Comparison of ENCODE assay signal across 14 mouse cellular contexts in the genomic region with DNA sequence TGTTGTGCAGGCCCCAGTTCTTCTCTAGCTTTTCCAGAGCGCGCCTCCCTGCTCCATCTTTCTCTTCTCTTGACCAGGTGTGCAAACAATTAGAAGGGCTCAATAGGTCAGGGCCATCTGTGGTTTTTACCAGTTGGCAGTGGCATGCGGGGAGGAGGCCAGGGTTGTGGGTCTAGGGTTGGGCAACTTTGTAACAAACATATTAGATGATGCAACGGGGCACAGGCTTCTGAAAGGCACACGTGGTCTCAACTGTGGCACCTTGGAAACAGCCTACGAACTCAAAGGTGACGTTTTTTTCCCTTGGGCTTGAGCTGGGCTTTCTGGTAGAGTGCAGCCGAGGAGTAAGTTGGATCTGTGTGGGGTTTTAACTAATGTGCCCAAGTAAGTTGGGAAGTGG. TPM values are rescaled to one million over a fixed set of nuclear protein-coding genes. Genes with fewer than 3 reads are reported as not detected.
A peak's percentile ranks its signal among the peaks of the same experiment; 100 is the strongest.
DNase-seq lines count a peak whose midpoint lies in the region; ATAC-seq and TF ChIP-seq lines count a peak whose summit lies in the region.
"Had no signal": no experiment of that assay in that cellular context is flagged by ENCODE, and none has a peak within 500 bp of the region (broad histone marks: within the 10 kb centered on the region; RNA-seq: fewer than 3 reads in every experiment).

No protein-coding gene starts in this region.

- no peaks in the 10 kb centered on the region for H3K9me3 ChIP-seq in lung, embryonic 14.5 days (ENCODE audit: low read depth, low read length)
- no peaks in the 10 kb centered on the region for H3K9me3 ChIP-seq in stomach, embryonic 14.5 days (ENCODE audit: control insufficient read depth, low read depth, low read length)
- H3K9me3 ChIP-seq: hindbrain, embryonic 15.5 days; midbrain, embryonic 12.5 days had no signal

- 0 out of 2 replicates have a peak, but pooled peaks cover 6% of the 10 kb centered on the region for H3K4me1 ChIP-seq in lung, embryonic 14.5 days (ENCODE audit: insufficient read depth)
- H3K4me1 ChIP-seq in stomach, embryonic 14.5 days (ENCODE audit: control insufficient read depth, insufficient read depth, low read length), result peaks cover 3% of the 10 kb centered on the region; the same call in 1 of the 2 replicates
- H3K4me1 ChIP-seq: midbrain, embryonic 12.5 days had no signal

- peak; percentile 81 for ATAC-seq in granulocyte monocyte progenitor cell, adult 5-6 weeks (replicated peaks; ENCODE audit: poor library complexity, severe bottlenecking)
- 0 out of 2 replicates have a peak, but pooled peaks have one; percentile 19 for ATAC-seq in lung, embryonic 14.5 days (ENCODE audit: insufficient read depth)
- ATAC-seq in stomach, embryonic 14.5 days (ENCODE audit: insufficient number of reproducible peaks, insufficient read depth, low FRiP score, low read depth), result no peak
- ATAC-seq: CD4-positive, CD25-positive, alpha-beta regulatory T cell, adult 4 months had no signal

- H3K36me3 ChIP-seq in lung, embryonic 14.5 days (ENCODE audit: insufficient read depth), result no peaks in the 10 kb centered on the region
- H3K36me3 ChIP-seq in stomach, embryonic 14.5 days (ENCODE audit: control insufficient read depth, insufficient read depth, low read length), result no peaks in the 10 kb centered on the region
- H3K36me3 ChIP-seq: hindbrain, embryonic 15.5 days; midbrain, embryonic 12.5 days had no signal

- H3K27me3 ChIP-seq in lung, embryonic 14.5 days (ENCODE audit: insufficient read depth, low read length), result no peaks in the 10 kb centered on the region
- H3K27me3 ChIP-seq in stomach, embryonic 14.5 days (ENCODE audit: control insufficient read depth, insufficient read depth, low read length), result no peaks in the 10 kb centered on the region
- H3K27me3 ChIP-seq: hindbrain, embryonic 15.5 days; midbrain, embryonic 12.5 days had no signal

- TF ChIP-seq CTCF in lung, embryonic 14.5 days (IDR thresholded peaks at IDR 0.05; ENCODE audit: low read depth), result no peak

- H3K27ac ChIP-seq in lung, embryonic 14.5 days (ENCODE audit: low read depth), result no peak overlapping the region
- peak overlapping the region; percentile 17; the same call in 1 of the 2 replicates for H3K27ac ChIP-seq in stomach, embryonic 14.5 days (ENCODE audit: low read length)
- H3K27ac ChIP-seq: hindbrain, embryonic 15.5 days; layer of hippocampus, adult 2 months; midbrain, embryonic 12.5 days had no signal

- H3K4me2 ChIP-seq in lung, embryonic 14.5 days, result no peak overlapping the region
- H3K4me2 ChIP-seq in stomach, embryonic 14.5 days (replicated peaks; ENCODE audit: low read depth, low read length), result no peak overlapping the region
- H3K4me2 ChIP-seq: hindbrain, embryonic 15.5 days; midbrain, embryonic 12.5 days had no signal

- WGBS in lung, embryonic 14.5 days, result 76% methylated on average over 8 of the region's 8 CpGs
- 72% methylated on average over 8 of the region's 8 CpGs for WGBS in stomach, embryonic 14.5 days

- no peak overlapping the region for H3K9ac ChIP-seq in lung, embryonic 14.5 days
- no peak overlapping the region for H3K9ac ChIP-seq in stomach, embryonic 14.5 days (replicated peaks; ENCODE audit: low read depth, low read length)
- H3K9ac ChIP-seq: hindbrain, embryonic 15.5 days; midbrain, embryonic 12.5 days had no signal

- peak; percentile 15 for DNase-seq in gastrocnemius, postnatal 25 days
- DNase-seq in gastrocnemius, adult 18-20 months (ENCODE audit: low spot score), result no peak
- no peak for DNase-seq in lung, embryonic 14.5 days
- no peak for DNase-seq in cerebellum, adult 18-20 months
- no peak for DNase-seq in kidney, adult 9 months
- no peak for DNase-seq in kidney, postnatal 14 days
- DNase-seq: right cerebral cortex, postnatal 4 days; thymus, postnatal 25 days had no signal

- H3K4me3 ChIP-seq in lung, embryonic 14.5 days (ENCODE audit: low read depth, low read length), result no peak overlapping the region
- H3K4me3 ChIP-seq in stomach, embryonic 14.5 days (ENCODE audit: low read depth, low read length), result no peak overlapping the region
- H3K4me3 ChIP-seq: hindbrain, embryonic 15.5 days; layer of hippocampus, adult 2 months; midbrain, embryonic 12.5 days had no signal

RNA-seq across cellular contexts. Expression of a gene that starts 58.7 kb away (rescaled TPM):
- total RNA-seq in gastrocnemius, postnatal 25 days (2021), result 10 to 100 TPM; 21.0 to 25.1 TPM
- total RNA-seq in gastrocnemius, adult 18-20 months (2021), result 10 to 100 TPM; 15.8 to 19.4 TPM
- total RNA-seq in granulocyte monocyte progenitor cell, adult 5-6 weeks (2014; fragmentation: Nextera tagmentation), result not detected in 2 replicates
- not detected in 2 replicates for total RNA-seq in granulocyte monocyte progenitor cell, adult 5-6 weeks (2017)
- polyA plus RNA-seq in lung, embryonic 14.5 days (2014; fragmentation: Nextera tagmentation; extraction: Ambion mirVana), result 8.9 and 9.2 TPM in 2 replicates
- 4.3 and 4.9 TPM in 2 replicates for polyA plus RNA-seq in stomach, embryonic 14.5 days (2014; fragmentation: Nextera tagmentation; extraction: Ambion mirVana)
- polyA plus RNA-seq: CD4-positive, CD25-positive, alpha-beta regulatory T cell, adult 4 months had no signal

Comparison
In these comparisons a context has a peak if more than half of its experiments do, and no peak if none do; other contexts are left out.
1. RNA of a gene that starts 58.7 kb away (total RNA-seq): 21.0 to 25.1 TPM in gastrocnemius, postnatal 25 days and 15.8 to 19.4 TPM in gastrocnemius, adult 18-20 months; not detected in granulocyte monocyte progenitor cell, adult 5-6 weeks; every median in the first group is over 10 times any median in the second.